Mouse (Mus musculus) small intestine, adult 2 months (tissue): ENCODE measurements around the gene Ctsa. TPM values are rescaled to one million over a fixed set of nuclear protein-coding genes. Genes with fewer than 3 reads are reported as not detected.

Experiments
- H3K27ac ChIP-seq: fragments of 200-500 bp; 2 replicates; pipeline ENCODE4 v1.5.1; 2012; ENCODE audit warnings: low read depth, low read length, control low read depth, inconsistent platforms; ENCODE audit not compliant: insufficient read depth
- H3K27me3 ChIP-seq: fragments of 200-500 bp; 2 replicates; pipeline ENCODE4 v1.6.1; 2012; ENCODE audit warnings: mild to moderate bottlenecking, moderate library complexity, low read length, inconsistent platforms; ENCODE audit not compliant: control insufficient read depth, insufficient read depth
- H3K36me3 ChIP-seq: fragments of 200-500 bp; 2 replicates; pipeline ENCODE4 v1.6.1; 2012; ENCODE audit warnings: mild to moderate bottlenecking, low read length, control low read depth, inconsistent platforms; ENCODE audit not compliant: control insufficient read depth, insufficient read depth
- H3K4me1 ChIP-seq: fragments of 200-500 bp; 2 replicates; pipeline ENCODE4 v1.6.1; 2012; ENCODE audit warnings: low read length, inconsistent platforms, mixed read lengths; ENCODE audit not compliant: control insufficient read depth, insufficient read depth, insufficient read length
- H3K4me3 ChIP-seq: fragments of 200-500 bp; 2 replicates; pipeline ENCODE4 v1.5.1; 2012; ENCODE audit warnings: low read depth, mild to moderate bottlenecking, control low read depth, inconsistent platforms, low read length, moderate library complexity
- CTCF ChIP-seq: fragments of 200-500 bp; IDR thresholded peaks from 2 replicates; pipeline ENCODE4 v1.5.1; 2012; ENCODE audit warnings: low read depth, mild to moderate bottlenecking, control low read depth, inconsistent platforms, low read length, moderate library complexity, mixed read lengths; ENCODE audit not compliant: insufficient replicate concordance, insufficient read length; ENCODE audit errors: extremely low read depth
- POLR2A ChIP-seq: fragments of 200-500 bp; IDR thresholded peaks from 2 replicates; pipeline ENCODE4 v1.6.1; 2012; ENCODE audit warnings: low read depth, mild to moderate bottlenecking, control low read depth, inconsistent platforms, low read length, moderate library complexity
- WGBS: fragments of 180-500 bp; shearing (Covaris S2); methylation state at CpG from one replicate; pipeline ENCODE4 v1.1.7; 2018; 5-methylcytosine and 5-hydroxymethylcytosine counted together
- polyA plus RNA-seq: library from polyadenylated mRNA; depleted of rRNA; stranded (reverse); fragments of >200 nt; gene quantifications from 2 replicates; pipeline ENCODE4 v1.2.3, GENCODE M21; 2012

Gene Ctsa
- polyA plus RNA-seq, 1 experiment: 235 TPM

GRCm38 (mm10) chr2:164805332-164805718, 27.3 kb upstream of the Ctsa start:
- H3K36me3 ChIP-seq: peaks cover 12% of the 10 kb centered on the region
- peak overlapping the region; percentile 88 for H3K27ac ChIP-seq
- WGBS: under 1% methylated on average over 21 of the region's 21 CpGs
- no peak for TF ChIP-seq POLR2A
- TF ChIP-seq CTCF: no peak
- H3K4me1 ChIP-seq: peaks cover 10% of the 10 kb centered on the region; the same call in 1 of the 2 replicates
- no peaks in the 10 kb centered on the region for H3K27me3 ChIP-seq
- H3K4me3 ChIP-seq: peak overlapping the region; percentile 72

GRCm38 (mm10) chr2:164806614-164807013, 26.1 kb upstream of the Ctsa start:
- Histone ChIP-seq H3K36me3 (peaks cover 5% of the 10 kb centered on the region), H3K4me3 (0 out of 2 replicates have a peak overlapping the region, but pooled peaks have one; percentile 1), H3K27me3 (no peaks in the 10 kb centered on the region), H3K4me1 (peaks cover 10% of the 10 kb centered on the region; the same call in 1 of the 2 replicates), H3K27ac (peak overlapping the region; percentile 5; the same call in 1 of the 2 replicates)
- TF ChIP-seq CTCF (no peak), POLR2A (no peak)
- 32% methylated on average over 7 of the region's 7 CpGs for WGBS

GRCm38 (mm10) chr2:164813557-164813956, 19.1 kb upstream of the Ctsa start:
- 31% methylated on average over 2 of the region's 2 CpGs for WGBS

GRCm38 (mm10) chr2:164815348-164815747, 17.3 kb upstream of the Ctsa start:
- TF ChIP-seq CTCF (no peak), POLR2A (no peak)
- no peaks in the 10 kb centered on the region for H3K27me3 ChIP-seq
- H3K4me3 ChIP-seq: no peak overlapping the region
- no peak overlapping the region for H3K27ac ChIP-seq
- 83% methylated on average over 5 of the region's 5 CpGs for WGBS
- H3K4me1 ChIP-seq: peaks cover 8% of the 10 kb centered on the region; the same call in 1 of the 2 replicates
- peaks cover 8% of the 10 kb centered on the region for H3K36me3 ChIP-seq

More at GRCm38 (mm10) chr2:164813557-164813956, 19.1 kb upstream of the Ctsa start:
- Histone ChIP-seq H3K36me3 (peaks cover 4% of the 10 kb centered on the region), H3K4me1 (peaks cover 8% of the 10 kb centered on the region; the same call in 1 of the 2 replicates), H3K27ac (peak overlapping the region; percentile 29), H3K27me3 (no peaks in the 10 kb centered on the region), H3K4me3 (no peak overlapping the region)
- TF ChIP-seq POLR2A (no peak), CTCF (no peak)

DNA sequence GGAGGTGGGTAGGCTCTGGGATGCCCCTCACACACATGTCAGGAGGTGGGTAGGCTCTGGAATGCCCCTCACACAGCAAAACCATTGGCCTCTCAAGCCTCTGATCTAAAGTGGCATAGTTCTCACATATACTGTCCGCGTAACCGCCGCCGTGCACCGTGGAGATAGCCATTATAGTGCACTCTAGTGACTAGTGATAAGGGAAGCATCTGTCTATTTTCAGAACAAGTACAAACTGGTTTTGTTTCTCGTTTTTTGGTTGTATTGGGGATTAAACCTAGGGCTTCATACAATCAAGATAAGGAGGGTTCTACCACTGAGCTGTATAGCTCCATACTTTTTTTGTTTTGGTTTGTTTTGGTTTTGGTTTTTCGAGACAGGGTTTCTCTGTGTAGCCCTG, 16.9 kb upstream of the Ctsa start:
- H3K4me1 ChIP-seq: peaks cover 8% of the 10 kb centered on the region; the same call in 1 of the 2 replicates
- no peaks in the 10 kb centered on the region for H3K27me3 ChIP-seq
- WGBS: 89% methylated on average over 8 of the region's 8 CpGs
- no peak for TF ChIP-seq POLR2A
- no peak for TF ChIP-seq CTCF
- H3K36me3 ChIP-seq: peaks cover 11% of the 10 kb centered on the region
- H3K4me3 ChIP-seq: no peak overlapping the region
- H3K27ac ChIP-seq: no peak overlapping the region

DNA sequence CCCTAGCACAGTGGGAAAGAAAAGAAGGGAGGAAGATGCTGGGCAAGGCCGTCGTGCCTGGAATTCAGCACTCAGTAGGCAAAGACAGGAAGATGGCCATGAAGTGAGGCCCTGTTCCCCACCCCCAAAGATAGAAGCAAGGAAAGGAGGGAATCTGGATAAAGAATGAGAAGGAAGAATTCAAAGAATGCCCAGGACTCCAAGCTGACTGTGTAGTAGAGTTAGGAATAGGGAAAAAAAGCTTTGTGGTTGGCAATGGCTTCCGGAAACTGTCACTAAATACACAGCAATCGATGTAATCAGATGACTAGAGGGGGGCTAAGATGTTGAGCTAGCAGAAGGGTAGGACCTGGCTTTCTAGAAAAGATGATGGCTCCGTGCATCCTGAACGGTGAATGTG, 15.5 kb upstream of the Ctsa start:
- no peak overlapping the region for H3K27ac ChIP-seq
- H3K4me1 ChIP-seq: peaks cover 8% of the 10 kb centered on the region; the same call in 1 of the 2 replicates
- H3K27me3 ChIP-seq: no peaks in the 10 kb centered on the region
- TF ChIP-seq CTCF: no peak
- TF ChIP-seq POLR2A: no peak
- 85% methylated on average over 6 of the region's 6 CpGs for WGBS
- no peak overlapping the region for H3K4me3 ChIP-seq
- H3K36me3 ChIP-seq: peaks cover 18% of the 10 kb centered on the region

DNA sequence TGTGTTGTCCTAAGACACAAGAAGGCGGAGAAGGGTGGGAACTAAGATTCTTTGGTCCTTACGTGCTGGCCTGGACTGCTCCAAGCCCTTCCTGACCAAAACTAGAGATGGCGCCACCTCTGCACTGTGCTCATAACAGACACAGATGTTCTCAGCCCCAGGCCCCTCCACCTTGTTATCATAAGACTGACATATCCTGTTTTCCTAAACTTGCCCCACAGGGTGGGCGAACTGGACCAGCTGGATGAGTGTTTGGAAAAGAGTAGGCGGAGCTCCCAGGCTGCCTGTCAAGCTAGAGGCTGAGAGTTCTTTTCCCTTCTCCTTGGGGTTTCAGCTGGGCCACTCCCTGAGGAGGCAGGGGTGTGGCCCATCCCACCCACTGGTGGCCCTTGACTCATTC, 15.0 kb upstream of the Ctsa start:
- no peaks in the 10 kb centered on the region for H3K27me3 ChIP-seq
- peaks cover 7% of the 10 kb centered on the region; the same call in 1 of the 2 replicates for H3K4me1 ChIP-seq
- no peak for TF ChIP-seq POLR2A
- TF ChIP-seq CTCF: no peak
- no peak overlapping the region for H3K4me3 ChIP-seq
- 79% methylated on average over 5 of the region's 5 CpGs for WGBS
- H3K36me3 ChIP-seq: peaks cover 17% of the 10 kb centered on the region
- no peak overlapping the region for H3K27ac ChIP-seq
